Mouse (Mus musculus) embryonic facial prominence, embryonic 11.5 days (tissue): Measurements from ENCODE around the gene Bpnt1. TPM values are rescaled to one million over a fixed set of nuclear protein-coding genes. Genes with fewer than 3 reads are reported as not detected.

Experiments used
- ATAC-seq: fragments of 200-750 bp; cut with Nextera tagmentation; replicated peaks from 2 replicates; pipeline ENCODE4 v1.8.0; 2017; ENCODE audit warnings: low read depth; ENCODE audit not compliant: insufficient number of reproducible peaks, low FRiP score, low TSS enrichment
- DNase-seq: peaks from one replicate; pipeline ENCODE4 v3.0.0-alpha.2; 2015; ENCODE audit warnings: low spot score
- H3K27ac ChIP-seq: fragments of 300-500 bp; sonication (generic); replicated peaks from 2 replicates; pipeline ENCODE4 v1.5.1; 2014; ENCODE audit warnings: mild to moderate bottlenecking, low read depth, low read length, control low read depth
- H3K27me3 ChIP-seq: fragments of 300-500 bp; sonication (generic); 2 replicates; pipeline ENCODE4 v1.6.1; 2014; ENCODE audit warnings: mild to moderate bottlenecking, low read length, moderate library complexity, mixed read lengths; ENCODE audit not compliant: control insufficient read depth, insufficient read depth
- H3K36me3 ChIP-seq: fragments of 300-500 bp; sonication (generic); replicated peaks from 2 replicates; pipeline ENCODE4 v1.6.1; 2014; ENCODE audit warnings: low read depth, mild to moderate bottlenecking, low read length, moderate library complexity, mixed read lengths; ENCODE audit not compliant: control insufficient read depth, insufficient read depth
- H3K4me1 ChIP-seq: fragments of 300-500 bp; sonication (generic); 2 replicates; pipeline ENCODE4 v1.6.1; 2014; ENCODE audit warnings: low read length, mixed read lengths; ENCODE audit not compliant: control insufficient read depth, insufficient read depth
- H3K4me2 ChIP-seq: fragments of 300-500 bp; sonication (generic); 2 replicates; pipeline ENCODE4 v1.6.1; 2014; ENCODE audit warnings: low read depth, mild to moderate bottlenecking, control low read depth, low read length, moderate library complexity
- H3K4me3 ChIP-seq: fragments of 300-500 bp; sonication (generic); 2 replicates; pipeline ENCODE4 v1.5.1; 2014; ENCODE audit warnings: low read depth, low read length, control low read depth
- H3K9ac ChIP-seq: fragments of 300-500 bp; sonication (generic); replicated peaks from 2 replicates; pipeline ENCODE4 v1.6.1; 2014; ENCODE audit warnings: mild to moderate bottlenecking, control low read depth, low read length
- H3K9me3 ChIP-seq: fragments of 300-500 bp; sonication (generic); replicated peaks from 2 replicates; pipeline ENCODE4 v1.6.1; 2016; ENCODE audit warnings: mild to moderate bottlenecking, low read length, inconsistent platforms, mixed read lengths; ENCODE audit not compliant: control insufficient read depth
- WGBS: fragments of 180-500 bp; shearing (Covaris S2); extraction: QIAGEN DNeasy Blood & Tissue Kit; methylation state at CpG from one replicate; pipeline ENCODE4 v1.1.7; 2014; 5-methylcytosine and 5-hydroxymethylcytosine counted together
- polyA plus RNA-seq: library from polyadenylated mRNA; unstranded; fragments of >200 nt; fragmentation: Nextera tagmentation; extraction: Ambion mirVana; gene quantifications from 2 replicates; pipeline ENCODE4 v1.2.1, GENCODE M21; 2014

Gene Bpnt1
- polyA plus RNA-seq, result 16.5 and 19.9 TPM in 2 replicates

GRCm38 (mm10) chr1:185331983-185332430, at the start of gene Bpnt1:
TSS of gene Bpnt1 (plus strand) at chr1:185332149.
- H3K9ac ChIP-seq, result peak within 1 kb of the TSS; percentile 79
- H3K27ac ChIP-seq, result peak within 1 kb of the TSS; percentile 76
- ATAC-seq, result peak; percentile 86
- peak within 1 kb of the TSS; percentile 68 for H3K4me2 ChIP-seq
- DNase-seq, result peak; percentile 94
- no peaks in the 10 kb centered on the region for H3K27me3 ChIP-seq
- peak within 1 kb of the TSS; percentile 63 for H3K4me3 ChIP-seq
- no peaks in the 10 kb centered on the region for H3K9me3 ChIP-seq
- H3K4me1 ChIP-seq, result no peaks in the 10 kb centered on the region
- 0% methylated on average over 32 of the region's 32 CpGs for WGBS
- H3K36me3 ChIP-seq, result no peaks in the 10 kb centered on the region

- ATAC-seq (no peak), DNase-seq (no peak)
- no peak overlapping the region for H3K4me2 ChIP-seq
- H3K27me3 ChIP-seq, result no peaks in the 10 kb centered on the region
- H3K4me1 ChIP-seq, result no peaks in the 10 kb centered on the region
- H3K36me3 ChIP-seq, result peaks cover 4% of the 10 kb centered on the region
- no peak overlapping the region for H3K9ac ChIP-seq
- 93% methylated on average over 11 of the region's 11 CpGs for WGBS
- H3K4me3 ChIP-seq, result no peak overlapping the region
- H3K27ac ChIP-seq, result no peak overlapping the region
- no peaks in the 10 kb centered on the region for H3K9me3 ChIP-seq
Measured at GRCm38 (mm10) chr1:185282846-185283245, 49.1 kb upstream of the Bpnt1 start.

GRCm38 (mm10) chr1:185283247-185283646, 48.7 kb upstream of the Bpnt1 start:
- Histone ChIP-seq H3K4me2 (no peak overlapping the region), H3K4me1 (no peaks in the 10 kb centered on the region), H3K27me3 (no peaks in the 10 kb centered on the region), H3K36me3 (peaks cover 4% of the 10 kb centered on the region), H3K9me3 (no peaks in the 10 kb centered on the region), H3K4me3 (no peak overlapping the region), H3K9ac (no peak overlapping the region), H3K27ac (no peak overlapping the region)
- WGBS, result 93% methylated on average over 15 of the region's 15 CpGs
- no peak for ATAC-seq
- DNase-seq, result no peak

GRCm38 (mm10) chr1:185284740-185285139, 47.2 kb upstream of the Bpnt1 start:
- H3K4me1 ChIP-seq, result no peaks in the 10 kb centered on the region
- H3K9me3 ChIP-seq, result no peaks in the 10 kb centered on the region
- H3K4me2 ChIP-seq, result no peak overlapping the region
- DNase-seq (no peak), ATAC-seq (no peak)
- no peaks in the 10 kb centered on the region for H3K27me3 ChIP-seq
- 91% methylated on average over 4 of the region's 4 CpGs for WGBS
- H3K27ac ChIP-seq, result no peak overlapping the region
- no peak overlapping the region for H3K4me3 ChIP-seq
- H3K36me3 ChIP-seq, result peaks cover 2% of the 10 kb centered on the region
- no peak overlapping the region for H3K9ac ChIP-seq

GRCm38 (mm10) chr1:185285171-185285570, 46.8 kb upstream of the Bpnt1 start:
- Histone ChIP-seq H3K4me1 (no peaks in the 10 kb centered on the region), H3K36me3 (peaks cover 2% of the 10 kb centered on the region), H3K4me3 (no peak overlapping the region), H3K27me3 (no peaks in the 10 kb centered on the region), H3K27ac (no peak overlapping the region), H3K9ac (no peak overlapping the region), H3K9me3 (no peaks in the 10 kb centered on the region), H3K4me2 (no peak overlapping the region)
- ATAC-seq (no peak), DNase-seq (no peak)
- WGBS, result 85% methylated on average over 4 of the region's 4 CpGs

- Histone ChIP-seq H3K9ac (no peak overlapping the region), H3K4me1 (no peaks in the 10 kb centered on the region), H3K27ac (no peak overlapping the region), H3K4me3 (no peak overlapping the region), H3K9me3 (no peaks in the 10 kb centered on the region), H3K4me2 (no peak overlapping the region), H3K36me3 (peaks cover 5% of the 10 kb centered on the region), H3K27me3 (no peaks in the 10 kb centered on the region)
- ATAC-seq (no peak), DNase-seq (no peak)
- 93% methylated on average over 20 of the region's 20 CpGs for WGBS
Measured at GRCm38 (mm10) chr1:185287066-185287465, 44.9 kb upstream of the Bpnt1 start.

GRCm38 (mm10) chr1:185289231-185289630, 42.7 kb upstream of the Bpnt1 start:
- Histone ChIP-seq H3K9me3 (no peaks in the 10 kb centered on the region), H3K4me3 (no peak overlapping the region), H3K9ac (no peak overlapping the region), H3K27me3 (no peaks in the 10 kb centered on the region), H3K36me3 (peaks cover 3% of the 10 kb centered on the region), H3K4me1 (no peaks in the 10 kb centered on the region), H3K4me2 (no peak overlapping the region), H3K27ac (no peak overlapping the region)
- 88% methylated on average over 5 of the region's 5 CpGs for WGBS
- ATAC-seq (no peak), DNase-seq (no peak)

GRCm38 (mm10) chr1:185291336-185291735, 40.6 kb upstream of the Bpnt1 start:
- H3K36me3 ChIP-seq, result peaks cover 3% of the 10 kb centered on the region
- H3K4me2 ChIP-seq, result no peak overlapping the region
- WGBS, result 84% methylated on average over 4 of the region's 4 CpGs
- H3K4me3 ChIP-seq, result no peak overlapping the region
- H3K27ac ChIP-seq, result no peak overlapping the region
- ATAC-seq (no peak), DNase-seq (no peak)
- H3K27me3 ChIP-seq, result no peaks in the 10 kb centered on the region
- H3K4me1 ChIP-seq, result no peaks in the 10 kb centered on the region
- H3K9ac ChIP-seq, result no peak overlapping the region
- H3K9me3 ChIP-seq, result no peaks in the 10 kb centered on the region
